Mouse (Mus musculus) embryonic facial prominence, embryonic 14.5 days (tissue): ENCODE results near the gene Rae1. TPM values are rescaled to one million over a fixed set of nuclear protein-coding genes. Genes with fewer than 3 reads are reported as not detected.

ENCODE experiments used
- ATAC-seq: fragments of 200-750 bp; cut with Nextera tagmentation; 2 replicates; pipeline ENCODE4 v1.8.0; 2017; ENCODE audit warnings: low read depth, moderate number of reproducible peaks, moderate TSS enrichment
- DNase-seq: peaks from one replicate; pipeline ENCODE4 v3.0.0-alpha.2; 2015; ENCODE audit warnings: low spot score
- H3K27ac ChIP-seq: fragments of 300-500 bp; sonication (generic); replicated peaks from 2 replicates; pipeline ENCODE4 v1.5.1; 2014; ENCODE audit warnings: low read depth, mild to moderate bottlenecking, low read length, moderate library complexity
- H3K27me3 ChIP-seq: fragments of 300-500 bp; sonication (generic); replicated peaks from 2 replicates; pipeline ENCODE4 v1.6.1; 2014; ENCODE audit warnings: low read length; ENCODE audit not compliant: control insufficient read depth, insufficient read depth
- H3K36me3 ChIP-seq: fragments of 300-500 bp; sonication (generic); 2 replicates; pipeline ENCODE4 v1.6.1; 2014; ENCODE audit warnings: low read length, mixed read lengths; ENCODE audit not compliant: control insufficient read depth, insufficient read depth
- H3K4me1 ChIP-seq: fragments of 300-500 bp; sonication (generic); 2 replicates; pipeline ENCODE4 v1.6.1; 2014; ENCODE audit warnings: antibody characterized with exemption, low read length; ENCODE audit not compliant: control insufficient read depth, insufficient read depth
- H3K4me2 ChIP-seq: fragments of 300-500 bp; sonication (generic); 2 replicates; pipeline ENCODE4 v1.6.1; 2014; ENCODE audit warnings: low read depth, mild to moderate bottlenecking, low read length, moderate library complexity, mixed read lengths
- H3K4me3 ChIP-seq: fragments of 300-500 bp; sonication (generic); 2 replicates; pipeline ENCODE4 v1.5.1; 2014; ENCODE audit warnings: low read depth, mild to moderate bottlenecking, low read length
- H3K9ac ChIP-seq: fragments of 300-500 bp; sonication (generic); 2 replicates; pipeline ENCODE4 v1.6.1; 2014; ENCODE audit warnings: low read depth, mild to moderate bottlenecking, low read length, moderate library complexity, mixed read lengths
- H3K9me3 ChIP-seq: fragments of 300-500 bp; sonication (generic); 2 replicates; pipeline ENCODE4 v1.6.1; 2016; ENCODE audit warnings: low read length; ENCODE audit not compliant: control insufficient read depth
- WGBS: fragments of 180-500 bp; shearing (Covaris S2); extraction: QIAGEN DNeasy Blood & Tissue Kit; methylation state at CpG from one replicate; pipeline ENCODE4 v1.1.7; 2014; 5-methylcytosine and 5-hydroxymethylcytosine counted together
- polyA plus RNA-seq: library from polyadenylated mRNA; unstranded; fragments of >200 nt; fragmentation: Nextera tagmentation; extraction: Ambion mirVana; gene quantifications from 2 replicates; pipeline ENCODE4 v1.2.1, GENCODE M21; 2014

Gene Rae1
- polyA plus RNA-seq, 1 experiment from 2014 or later = 110 TPM

- H3K4me3 ChIP-seq = no peak overlapping the region
These were observed 34.7 kb upstream of the Rae1 start for GRCm38 (mm10) chr2:172965249-172965648.

GRCm38 (mm10) chr2:172966480-172966879 lies 33.4 kb upstream of the Rae1 start:
- no peak overlapping the region for H3K4me2 ChIP-seq
- H3K27me3 ChIP-seq = no peaks in the 10 kb centered on the region
- H3K36me3 ChIP-seq = no peaks in the 10 kb centered on the region
- no peaks in the 10 kb centered on the region for H3K4me1 ChIP-seq
- ATAC-seq (no peak), DNase-seq (no peak)
- no peak overlapping the region for H3K4me3 ChIP-seq
- 84% methylated on average over 5 of the region's 5 CpGs for WGBS
- H3K27ac ChIP-seq = no peak overlapping the region
- H3K9me3 ChIP-seq = no peaks in the 10 kb centered on the region
- H3K9ac ChIP-seq = no peak overlapping the region

More at GRCm38 (mm10) chr2:172965249-172965648, 34.7 kb upstream of the Rae1 start:
- no peak overlapping the region for H3K9ac ChIP-seq
- WGBS = 25% methylated on average over 11 of the region's 11 CpGs
- ATAC-seq = no peak
- H3K27ac ChIP-seq = no peak overlapping the region
- H3K36me3 ChIP-seq = no peaks in the 10 kb centered on the region
- H3K9me3 ChIP-seq = no peaks in the 10 kb centered on the region
- no peak for DNase-seq
- no peaks in the 10 kb centered on the region for H3K27me3 ChIP-seq
- no peaks in the 10 kb centered on the region for H3K4me1 ChIP-seq
- no peak overlapping the region for H3K4me2 ChIP-seq

- H3K9me3 ChIP-seq = no peaks in the 10 kb centered on the region
- H3K4me3 ChIP-seq = no peak overlapping the region
- WGBS = 79% methylated on average over 2 of the region's 2 CpGs
- H3K27ac ChIP-seq = no peak overlapping the region
- no peaks in the 10 kb centered on the region for H3K36me3 ChIP-seq
- ATAC-seq (no peak), DNase-seq (no peak)
- no peak overlapping the region for H3K4me2 ChIP-seq
- H3K27me3 ChIP-seq = no peaks in the 10 kb centered on the region
- no peak overlapping the region for H3K9ac ChIP-seq
- peaks cover 15% of the 10 kb centered on the region for H3K4me1 ChIP-seq
These were observed 28.1 kb upstream of the Rae1 start for GRCm38 (mm10) chr2:172971865-172972264.

GRCm38 (mm10) chr2:172973806-172974565 lies 25.9 kb upstream of the Rae1 start:
- Histone ChIP-seq H3K9me3 (no peaks in the 10 kb centered on the region), H3K4me3 (no peak overlapping the region), H3K27ac (no peak overlapping the region; the same call in 1 of the 2 replicates), H3K36me3 (no peaks in the 10 kb centered on the region), H3K4me1 (peaks cover 26% of the 10 kb centered on the region), H3K4me2 (no peak overlapping the region), H3K27me3 (no peaks in the 10 kb centered on the region), H3K9ac (no peak overlapping the region)
- WGBS = 25% methylated on average over 7 of the region's 7 CpGs
- ATAC-seq (no peak; the same call in 1 of the 2 replicates), DNase-seq (peak; percentile 42)

GRCm38 (mm10) chr2:172974701-172975100 lies 25.2 kb upstream of the Rae1 start:
- DNase-seq = peak; percentile 55
- WGBS = 34% methylated on average over 7 of the region's 7 CpGs

GRCm38 (mm10) chr2:172975159-172975558 lies 24.8 kb upstream of the Rae1 start:
- Histone ChIP-seq H3K27me3 (no peaks in the 10 kb centered on the region), H3K9me3 (no peaks in the 10 kb centered on the region), H3K9ac (no peak overlapping the region), H3K27ac (no peak overlapping the region), H3K36me3 (no peaks in the 10 kb centered on the region), H3K4me1 (peaks cover 26% of the 10 kb centered on the region), H3K4me3 (no peak overlapping the region), H3K4me2 (no peak overlapping the region)
- ATAC-seq = no peak
- 79% methylated on average over 6 of the region's 6 CpGs for WGBS
- DNase-seq = no peak

More at GRCm38 (mm10) chr2:172974701-172975100, 25.2 kb upstream of the Rae1 start:
- Histone ChIP-seq H3K9ac (no peak overlapping the region), H3K27me3 (no peaks in the 10 kb centered on the region), H3K4me1 (peaks cover 26% of the 10 kb centered on the region), H3K27ac (no peak overlapping the region), H3K36me3 (no peaks in the 10 kb centered on the region), H3K4me2 (no peak overlapping the region), H3K4me3 (no peak overlapping the region), H3K9me3 (no peaks in the 10 kb centered on the region)
- no peak for ATAC-seq

GRCm38 (mm10) chr2:172976661-172977238 lies 23.2 kb upstream of the Rae1 start:
- Histone ChIP-seq H3K36me3 (no peaks in the 10 kb centered on the region), H3K27ac (peak overlapping the region; percentile 61), H3K4me3 (no peak overlapping the region), H3K9me3 (no peaks in the 10 kb centered on the region), H3K9ac (no peak overlapping the region), H3K27me3 (no peaks in the 10 kb centered on the region), H3K4me1 (peaks cover 26% of the 10 kb centered on the region), H3K4me2 (peak overlapping the region; percentile 43)
- DNase-seq (peak; percentile 14), ATAC-seq (no peak)
- 31% methylated on average over 7 of the region's 7 CpGs for WGBS

- Histone ChIP-seq H3K4me2 (peak within 1 kb of the TSS; percentile 43), H3K27me3 (no peaks in the 10 kb centered on the region), H3K9ac (peak within 1 kb of the TSS; percentile 15; the same call in 1 of the 2 replicates), H3K4me1 (peaks cover 26% of the 10 kb centered on the region), H3K36me3 (no peaks in the 10 kb centered on the region), H3K9me3 (no peaks in the 10 kb centered on the region), H3K27ac (peak within 1 kb of the TSS; percentile 61), H3K4me3 (no peak within 1 kb of the TSS)
- 13% methylated on average over 14 of the region's 14 CpGs for WGBS
- peak; percentile 81 for DNase-seq
- peak; percentile 74 for ATAC-seq
These were observed 22.3 kb upstream of the Rae1 start, which contains the start of gene Spo11 for GRCm38 (mm10) chr2:172977409-172978130. Gene Spo11 (plus strand): TSS chr2:172977700.
